Mouse (Mus musculus) mouse embryonic stem cell (cell line): ENCODE results near the gene Tle2.

Source experiments
- in situ Hi-C, 2 experiments: fragments of 300-500 bp; cut with MboI; formaldehyde crosslinking; loops; 1 replicate in 1 of 2; 3 replicates in 1 of 2; pipeline ENCODE4 v1.14.3; 2019 to 2020; ENCODE audit warnings: low sequenced_read_pairs in 2 of 2, low pct_unique_long_range_greater_than_20kb in 1 of 2, mixed read lengths in 1 of 2; ENCODE audit not compliant: unreplicated experiment in 1 of 2

The Tle2 gene

DNA sequence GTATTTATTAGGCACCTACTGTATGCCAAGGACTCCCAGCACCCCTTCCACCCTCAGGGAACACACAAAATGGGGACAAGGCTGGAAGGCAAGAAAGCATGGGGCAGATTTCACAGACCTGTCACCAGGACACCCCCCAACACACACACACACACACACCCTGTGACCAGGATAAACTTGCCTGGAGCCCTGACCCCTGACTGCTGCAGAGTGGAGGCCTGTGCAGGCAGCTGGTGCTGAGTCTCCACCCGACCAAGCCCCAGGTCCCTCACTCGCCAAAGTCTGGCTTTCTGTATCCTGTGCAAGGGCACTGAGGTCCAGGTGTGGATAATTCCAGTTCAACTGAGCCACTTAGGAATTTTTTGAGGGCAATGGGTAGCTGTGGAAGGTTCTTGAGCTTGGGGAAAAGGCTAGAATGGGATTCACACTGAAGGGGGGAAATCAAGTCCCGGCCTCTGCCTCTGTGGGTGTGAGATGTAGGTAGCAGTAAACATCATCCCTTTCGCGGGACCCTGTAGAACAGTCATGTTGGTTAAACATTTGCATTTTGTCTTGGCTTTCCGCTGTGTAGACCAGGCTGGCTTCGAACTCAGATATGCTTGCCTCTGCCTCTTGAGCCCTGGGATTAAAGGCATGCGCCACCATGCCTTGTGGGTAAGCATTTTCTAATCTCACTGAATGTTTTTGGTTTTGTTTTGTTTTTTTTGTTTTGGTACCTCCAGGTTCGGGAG is 4.7 kb upstream of the Tle2 start:
- in situ Hi-C loops: no loop called here

- in situ Hi-C loops: no loop called here
Measured at GRCm38 (mm10) chr10:81570238-81570800, 4.0 kb upstream of the Tle2 start.

- in situ Hi-C loops: no loop called here
Measured at GRCm38 (mm10) chr10:81570831-81571500, 3.4 kb upstream of the Tle2 start.

GRCm38 (mm10) chr10:81571501-81571876 is 2.9 kb upstream of the Tle2 start:
- in situ Hi-C loops: no loop called here

DNA sequence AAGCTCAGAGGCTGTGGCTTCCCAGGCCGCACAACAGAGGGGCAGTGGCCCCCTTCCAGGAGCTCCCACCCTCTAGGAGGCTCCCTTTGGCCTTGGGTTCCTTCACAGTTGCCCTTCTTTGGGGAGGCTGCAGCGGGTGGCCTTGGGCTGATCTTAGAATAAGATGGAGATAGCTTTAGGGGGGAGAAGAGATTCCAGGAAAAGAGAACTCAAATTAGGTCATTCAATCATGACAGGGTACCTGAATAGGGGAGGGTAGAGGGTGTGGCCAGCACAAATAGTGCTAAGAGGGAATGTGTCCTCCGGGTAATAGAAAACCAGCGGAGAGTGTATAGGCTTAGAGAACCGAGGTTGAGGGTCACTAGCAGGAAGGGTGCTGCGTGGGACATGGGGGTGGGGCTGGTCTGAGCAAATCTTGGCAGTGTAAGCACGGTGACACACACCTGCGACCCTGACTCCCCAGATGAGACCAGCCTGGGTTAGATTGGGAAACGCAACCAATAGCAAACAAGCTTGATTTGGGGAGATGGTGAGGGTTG is 2.2 kb upstream of the Tle2 start:
- in situ Hi-C loops: no loop called here

- in situ Hi-C loops: no loop called here
Measured at GRCm38 (mm10) chr10:81572975-81573374, 1.4 kb upstream of the Tle2 start.

DNA sequence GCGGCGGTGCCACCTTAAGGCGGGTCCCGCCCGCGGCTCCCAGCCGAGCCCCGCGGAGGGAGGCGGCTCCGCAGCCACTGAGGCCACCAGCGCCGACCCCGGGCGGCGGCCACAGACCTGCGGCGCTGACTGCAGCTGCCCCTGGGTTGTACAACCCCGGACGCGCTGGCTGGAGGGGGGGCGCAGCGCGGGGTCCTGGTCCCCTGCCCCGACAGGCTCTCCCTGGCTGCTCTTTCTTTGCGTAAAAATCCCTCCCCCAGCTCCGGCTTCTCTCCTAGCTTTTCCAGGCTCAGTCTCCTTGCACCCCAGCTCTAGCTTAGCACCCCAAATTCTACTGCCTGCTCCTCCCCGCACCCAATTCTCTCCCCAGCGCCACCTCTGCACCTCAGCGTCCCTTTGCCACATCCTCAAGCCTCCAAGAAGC is 859 bp downstream of the Tle2 start:
- in situ Hi-C loops: no loop called here

DNA sequence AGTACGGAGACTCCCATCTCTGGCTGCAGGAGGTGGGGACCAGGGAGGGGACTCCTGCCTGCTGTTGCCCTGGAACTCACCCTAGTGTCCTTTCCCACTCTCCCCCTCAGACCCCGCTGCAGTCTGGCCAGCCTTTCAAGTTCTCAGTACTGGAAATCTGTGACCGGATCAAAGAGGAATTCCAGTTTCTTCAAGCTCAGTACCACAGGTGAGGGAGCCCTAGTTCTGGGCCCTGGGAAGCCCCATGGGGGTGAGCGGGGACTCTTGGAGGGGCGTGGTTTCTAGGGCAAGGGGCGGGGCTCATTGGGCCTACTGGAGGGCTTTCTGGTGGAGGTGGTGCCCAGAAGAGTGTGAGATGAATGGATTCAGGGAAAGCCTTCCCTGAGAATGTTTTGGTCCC is 1.3 kb downstream of the Tle2 start:
- in situ Hi-C loops: no loop called here

GRCm38 (mm10) chr10:81579967-81580366 is 5.6 kb downstream of the Tle2 start:
- in situ Hi-C loops: no loop called here

GRCm38 (mm10) chr10:81580441-81581070 is 6.2 kb downstream of the Tle2 start:
- in situ Hi-C loops: no loop called here

GRCm38 (mm10) chr10:81583347-81583746 is 9.0 kb downstream of the Tle2 start:
- in situ Hi-C loops: no loop called here

DNA sequence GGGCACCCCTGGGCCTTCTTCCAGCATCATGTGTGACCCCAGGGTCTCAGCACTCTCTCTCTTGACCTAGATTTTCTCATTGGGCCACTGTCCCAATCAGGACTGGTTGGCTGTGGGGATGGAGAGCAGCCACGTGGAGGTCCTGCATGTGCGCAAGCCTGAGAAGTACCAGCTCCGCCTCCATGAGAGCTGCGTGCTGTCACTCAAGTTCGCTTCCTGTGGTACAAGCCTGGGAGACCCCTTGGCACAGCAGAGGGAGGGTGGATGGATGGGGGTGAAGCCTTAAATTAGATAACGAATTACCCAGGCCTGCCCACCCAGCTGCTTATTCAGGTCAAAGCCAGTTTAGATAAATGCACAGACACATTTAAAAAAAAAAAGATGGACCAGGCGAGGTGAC is 14.4 kb downstream of the Tle2 start:
- in situ Hi-C loops: no loop called here

- in situ Hi-C loops: no loop called here
Measured at GRCm38 (mm10) chr10:81591846-81592245, 17.5 kb downstream of the Tle2 start.

GRCm38 (mm10) chr10:81592631-81593030 is 18.3 kb downstream of the Tle2 start:
- in situ Hi-C loops: no loop called here

- in situ Hi-C loops: no loop called here
Measured at GRCm38 (mm10) chr10:81593223-81593622, 18.9 kb downstream of the Tle2 start.

- in situ Hi-C loops: no loop called here
Measured at GRCm38 (mm10) chr10:81593935-81594334, 19.6 kb downstream of the Tle2 start.

- in situ Hi-C loops: no loop called here
Measured at GRCm38 (mm10) chr10:81595599-81595998, 21.2 kb downstream of the Tle2 start.

GRCm38 (mm10) chr10:81596611-81597010 is 22.2 kb downstream of the Tle2 start:
- in situ Hi-C loops: no loop called here
